Mouse (Mus musculus) embryonic fibroblast, embryonic 13.5 days (primary cell): Measurements from ENCODE around the gene Vmn1r233. TPM values are rescaled to one million over a fixed set of nuclear protein-coding genes. Genes with fewer than 3 reads are reported as not detected.

ENCODE experiments used
- H3K27ac ChIP-seq: 2 replicates; pipeline ENCODE4 v1.5.1; 2012; ENCODE audit warnings: low read length, control low read depth, inconsistent platforms; ENCODE audit not compliant: insufficient read depth
- H3K4me1 ChIP-seq: 2 replicates; pipeline ENCODE4 v1.6.1; 2011; ENCODE audit warnings: low read length; ENCODE audit not compliant: control insufficient read depth, insufficient read depth
- H3K4me3 ChIP-seq: 2 replicates; pipeline ENCODE4 v1.5.1; 2011; ENCODE audit warnings: mild to moderate bottlenecking, control low read depth, low read length; ENCODE audit not compliant: insufficient read depth
- CTCF ChIP-seq: IDR thresholded peaks from 2 replicates; pipeline ENCODE4 v1.5.1; 2011; ENCODE audit warnings: mild to moderate bottlenecking, control low read depth, low read length, moderate library complexity, borderline replicate concordance; ENCODE audit not compliant: insufficient read depth
- POLR2A ChIP-seq: IDR thresholded peaks from 2 replicates; pipeline ENCODE4 v1.6.1; 2011; ENCODE audit warnings: low read depth, mild to moderate bottlenecking, control low read depth, low read length, moderate library complexity
- polyA plus RNA-seq: library from polyadenylated mRNA; stranded (reverse); fragments of >200 nt; gene quantifications from 2 replicates; pipeline ENCODE4 v1.2.4, GENCODE M21; 2011; ENCODE audit warnings: low read depth; ENCODE audit not compliant: missing spikeins, insufficient read length

Vmn1r233 gene
- polyA plus RNA-seq, 1 experiment = not detected

- H3K4me3 ChIP-seq = peak overlapping the region; percentile 57
- no peak for TF ChIP-seq POLR2A
- TF ChIP-seq CTCF = no peak
Measured at GRCm38 (mm10) chr17:20946026-20946565, 50.2 kb downstream of the Vmn1r233 start.

GRCm38 (mm10) chr17:20944985-20945891, 51.0 kb downstream of the Vmn1r233 start, which contains the start of gene Ppp2r1a:
Ppp2r1a (plus strand) TSS chr17:20945311.
- H3K4me3 ChIP-seq = peak within 1 kb of the TSS; percentile 57
- H3K4me1 ChIP-seq = peaks cover 6% of the 10 kb centered on the region
- TF ChIP-seq CTCF (no peak), POLR2A (peak; percentile 89)
- H3K27ac ChIP-seq = peak within 1 kb of the TSS; percentile 92

More at GRCm38 (mm10) chr17:20946026-20946565, 50.2 kb downstream of the Vmn1r233 start:
- Histone ChIP-seq H3K27ac (peak overlapping the region; percentile 75; the same call in 1 of the 2 replicates), H3K4me1 (peaks cover 6% of the 10 kb centered on the region)

- H3K4me1 ChIP-seq = peaks cover 6% of the 10 kb centered on the region
- TF ChIP-seq CTCF (no peak), POLR2A (no peak)
- H3K4me3 ChIP-seq = peak overlapping the region; percentile 49
- H3K27ac ChIP-seq = peak overlapping the region; percentile 92; the same call in 1 of the 2 replicates
Measured at GRCm38 (mm10) chr17:20944226-20944625, 52.0 kb downstream of the Vmn1r233 start.

Other genes starting within 250 kb of the Vmn1r233 start
- gene Vmn1r228, start 210.3 kb downstream of the Vmn1r233 start, polyA plus RNA-seq = not detected in 2 replicates
- not detected in 2 replicates for gene Vmn1r229, start 184.9 kb downstream of the Vmn1r233 start, polyA plus RNA-seq
- not detected in 2 replicates for gene Vmn1r230, start 156.0 kb downstream of the Vmn1r233 start, polyA plus RNA-seq
- not detected in 2 replicates for gene Vmn1r231, start 91.4 kb downstream of the Vmn1r233 start, polyA plus RNA-seq
- not detected in 2 replicates for gene Vmn1r232, start 76.8 kb downstream of the Vmn1r233 start, polyA plus RNA-seq
- gene Ppp2r1a, start 51.2 kb downstream of the Vmn1r233 start, polyA plus RNA-seq = 199 and 204 TPM in 2 replicates
- 32.4 and 36.4 TPM in 2 replicates for gene Zfp160, start 12.4 kb upstream of the Vmn1r233 start, polyA plus RNA-seq
- not detected in 2 replicates for gene Vmn1r234, start 229.6 kb upstream of the Vmn1r233 start, polyA plus RNA-seq